Mouse (Mus musculus) frontal cortex, adult 2 months (tissue): ENCODE measurements around the gene Creb3. TPM values are rescaled to one million over a fixed set of nuclear protein-coding genes. Genes with fewer than 3 reads are reported as not detected.
"Not testable (repeated sequence)": the region's sequence is repeated elsewhere in the genome, so short reads cannot be mapped to it uniquely, and the experiment has no call there.

Experiments used
- DNase-seq, 2 experiments: peaks; one replicate each; pipeline ENCODE4 v3.0.0; 2022; ENCODE audit warnings: low spot score in 1 of 2; ENCODE audit errors: extremely low spot score in 1 of 2
- polyA plus RNA-seq: library from polyadenylated mRNA; depleted of rRNA; stranded (reverse); fragments of >200 nt; gene quantifications from 2 replicates; pipeline ENCODE4 v1.2.3, GENCODE M21; 2012; rRNA removed

Creb3 gene
- 59.9 and 78.4 TPM in 2 replicates for polyA plus RNA-seq

- DNase-seq: peak; percentile 94 to 98
These were observed at the start of gene Creb3, which contains the start of gene Tln1 for GRCm38 (mm10) chr4:43561997-43562768. TSS of gene Creb3 (plus strand) at chr4:43562332. TSS of gene Tln1 (minus strand) at chr4:43562691.

DNA sequence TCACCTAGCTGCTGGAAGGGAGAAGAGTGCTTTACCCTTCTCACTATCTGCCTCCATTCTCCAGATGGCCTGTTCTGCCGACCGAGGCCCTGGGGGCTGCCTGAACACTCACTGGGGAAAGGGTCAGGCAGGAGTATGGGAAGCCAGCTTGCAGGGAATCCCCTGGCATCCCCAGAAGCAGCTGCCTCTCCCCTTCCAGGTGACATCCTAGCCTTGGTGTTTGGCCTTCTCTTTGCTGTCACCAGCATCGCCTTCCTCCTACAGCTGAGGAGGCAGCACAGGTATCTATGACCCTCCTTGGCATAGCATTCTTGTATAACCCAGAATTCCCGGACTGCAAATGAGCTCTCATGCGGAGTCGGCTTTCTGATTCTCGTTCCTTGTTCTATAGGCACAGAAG, 49.5 kb upstream of the Creb3 start:
- DNase-seq: no peak

- no peak for DNase-seq
These were observed 48.8 kb upstream of the Creb3 start for GRCm38 (mm10) chr4:43513300-43513699.

- no peak for DNase-seq
These were observed 48.3 kb upstream of the Creb3 start for GRCm38 (mm10) chr4:43513791-43514190.

DNA sequence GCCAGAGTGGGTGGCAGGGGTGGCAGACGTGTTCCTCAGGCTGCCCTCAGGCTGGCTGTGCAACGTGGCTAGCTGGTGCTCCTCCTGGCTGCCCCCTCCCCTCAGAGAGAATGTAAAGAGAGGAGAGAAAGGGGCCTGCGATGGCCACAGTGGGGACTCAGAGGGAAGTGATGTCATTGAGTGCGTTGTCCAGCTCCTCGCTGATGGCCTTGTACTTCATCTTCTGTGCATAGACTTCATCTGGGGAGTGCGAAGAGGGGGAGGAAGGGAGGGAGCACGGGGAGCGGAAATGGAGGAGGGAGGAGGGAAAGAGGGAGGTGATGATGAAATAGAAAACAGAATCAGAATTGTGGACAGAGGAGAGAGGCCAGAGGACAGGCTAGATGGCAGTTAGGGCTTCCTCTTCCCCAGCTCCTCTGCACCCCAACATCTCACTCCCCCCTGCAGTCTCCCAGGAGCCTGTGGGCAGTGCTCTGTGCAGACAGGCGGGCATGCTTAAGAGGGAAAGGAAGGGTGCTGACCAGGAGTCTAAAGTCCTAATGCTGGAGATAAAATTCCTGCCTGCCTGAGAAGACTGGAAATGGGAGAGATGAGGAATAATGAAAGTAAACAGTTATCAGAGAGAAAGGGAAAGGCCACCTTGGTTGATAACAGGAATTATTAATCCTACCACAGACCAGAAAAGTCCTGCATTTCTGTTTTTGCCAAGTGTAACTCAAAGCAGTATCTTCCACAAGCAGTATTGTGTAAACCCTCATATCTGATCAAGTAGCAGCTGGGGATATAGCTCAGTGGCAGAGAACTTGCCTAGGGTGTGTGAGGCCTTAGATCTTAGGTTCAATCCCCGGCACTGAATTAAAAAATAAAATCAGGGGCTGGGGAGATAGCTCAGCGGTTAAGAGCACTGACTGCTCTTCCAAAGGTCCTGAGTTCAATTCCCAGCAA, 46.1 kb upstream of the Creb3 start:
- no peak for DNase-seq

DNA sequence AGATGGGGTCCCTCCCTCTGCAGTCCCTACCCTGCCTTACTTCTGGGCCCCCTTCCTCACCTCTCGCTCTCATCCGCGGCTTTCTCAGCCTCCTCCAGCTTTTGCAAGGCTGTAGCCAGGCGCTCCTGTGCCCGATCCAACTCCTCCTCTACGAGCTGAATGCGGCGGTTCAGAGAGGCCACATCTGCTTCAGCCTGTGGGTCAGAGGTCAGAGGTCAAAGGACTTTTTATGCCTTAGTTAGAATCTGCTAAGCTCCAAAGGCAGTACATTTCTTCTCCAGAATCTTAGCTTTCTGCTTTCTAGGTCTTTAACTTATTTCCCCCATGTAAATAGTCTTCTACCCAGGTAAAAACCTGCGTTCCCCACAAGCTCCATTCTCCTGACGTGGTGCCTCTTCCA, 42.6 kb upstream of the Creb3 start:
- no peak for DNase-seq

DNA sequence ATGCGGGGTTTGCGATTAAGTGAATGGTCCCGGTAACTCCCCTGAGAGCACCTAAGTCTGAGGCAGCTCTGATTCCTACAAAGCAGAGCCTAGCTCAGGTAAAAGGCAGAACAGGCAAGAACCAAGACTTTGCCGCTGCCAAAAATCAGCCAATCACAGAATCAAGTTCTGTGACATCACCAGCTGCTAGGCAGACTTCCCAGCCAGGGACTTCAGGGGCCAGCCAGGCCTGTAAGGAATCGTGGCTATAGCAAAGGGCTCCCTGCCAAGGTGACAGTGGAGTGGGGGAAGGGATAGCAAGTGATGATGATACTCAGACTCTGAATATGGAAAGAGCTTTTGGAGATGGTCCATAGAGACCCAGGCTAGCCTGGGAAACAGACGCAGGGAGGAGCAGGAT, 42.2 kb upstream of the Creb3 start:
- peak; percentile 76 to 95 for DNase-seq

DNA sequence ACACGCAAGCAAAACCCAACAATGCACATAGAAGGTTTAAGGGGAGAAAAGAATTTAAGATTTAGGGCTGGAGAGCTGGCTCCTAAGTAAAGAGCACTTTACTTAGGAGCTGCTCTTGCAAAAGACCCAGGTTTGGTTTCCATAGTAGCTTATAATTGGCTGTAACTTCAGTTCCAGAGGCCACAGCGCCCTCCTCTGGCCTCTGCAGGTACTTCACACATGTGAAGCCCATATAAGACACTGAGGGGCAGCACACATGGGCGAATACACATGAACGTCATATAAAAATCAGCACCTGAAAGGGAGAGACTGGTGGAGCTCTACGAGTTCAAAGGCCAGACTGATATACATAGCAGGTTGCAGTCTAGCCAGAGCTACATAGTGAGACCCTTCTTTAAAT, 34.3 kb upstream of the Creb3 start:
- no peak for DNase-seq

DNA sequence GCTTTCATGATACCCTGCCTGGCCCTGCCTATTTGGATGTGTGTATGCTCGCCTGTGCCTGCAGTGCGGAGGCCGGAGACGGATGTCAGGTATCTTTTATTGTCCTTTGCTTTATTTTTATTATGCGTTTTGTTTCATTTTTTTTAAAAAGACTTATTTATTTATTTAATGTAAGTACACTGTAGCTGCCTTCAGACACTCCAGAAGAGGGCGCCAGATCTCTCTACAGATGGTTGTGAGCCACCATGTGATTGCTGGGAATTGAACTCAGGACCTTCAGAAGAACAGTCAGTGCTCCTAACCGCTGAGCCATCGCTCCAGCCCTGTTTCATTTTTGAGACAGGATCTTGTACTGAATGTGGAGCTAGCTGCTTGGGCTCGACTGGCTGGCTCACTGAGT, 33.6 kb upstream of the Creb3 start:
- DNase-seq: no peak

- no peak for DNase-seq
These were observed 32.0 kb upstream of the Creb3 start for GRCm38 (mm10) chr4:43530081-43530501.

- peak; percentile 60 to 89 for DNase-seq
These were observed 31.6 kb upstream of the Creb3 start for GRCm38 (mm10) chr4:43530581-43530980.

DNA sequence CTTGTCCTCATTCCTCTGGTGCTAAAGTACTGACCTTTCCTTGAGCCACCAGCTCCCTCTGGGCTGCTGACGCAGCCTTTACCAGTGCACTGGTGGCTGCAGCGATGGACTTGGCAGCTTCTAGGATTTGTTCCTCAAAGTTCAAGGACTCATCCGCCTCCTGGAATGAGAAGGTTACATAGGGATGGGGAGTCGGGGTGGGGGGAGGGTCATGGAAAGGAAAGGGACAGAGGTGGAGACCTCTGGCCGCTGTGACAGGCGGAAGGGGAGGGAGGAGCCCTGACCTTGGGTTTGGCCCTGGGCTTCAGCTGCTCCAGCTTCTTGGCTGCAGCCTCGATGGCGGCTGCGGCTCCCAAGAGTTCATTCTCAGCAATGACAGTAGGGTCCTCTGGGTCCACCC, 28.9 kb upstream of the Creb3 start:
- no peak for DNase-seq

DNA sequence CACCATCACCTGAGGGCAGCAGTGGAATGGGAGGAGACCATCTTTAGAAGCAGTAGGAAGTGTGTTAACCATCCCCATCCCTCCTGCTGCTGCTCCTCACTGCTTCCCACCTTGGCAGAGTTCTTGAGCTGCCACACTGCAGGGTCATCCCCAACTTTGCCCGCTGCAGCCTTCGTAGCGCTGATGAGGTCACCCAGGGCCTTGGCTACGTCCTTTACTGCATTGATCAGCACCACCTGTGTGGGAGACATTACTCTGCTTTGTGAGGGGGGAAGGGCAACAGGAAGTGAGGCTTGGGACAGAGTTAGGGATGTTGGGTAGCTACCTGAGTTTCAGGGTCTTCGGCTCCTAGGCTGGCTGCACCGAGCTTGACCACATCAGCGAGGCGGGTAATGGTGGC, 26.5 kb upstream of the Creb3 start:
- no peak for DNase-seq

- DNase-seq: no peak
These were observed 26.1 kb upstream of the Creb3 start for GRCm38 (mm10) chr4:43536031-43536430.

DNA sequence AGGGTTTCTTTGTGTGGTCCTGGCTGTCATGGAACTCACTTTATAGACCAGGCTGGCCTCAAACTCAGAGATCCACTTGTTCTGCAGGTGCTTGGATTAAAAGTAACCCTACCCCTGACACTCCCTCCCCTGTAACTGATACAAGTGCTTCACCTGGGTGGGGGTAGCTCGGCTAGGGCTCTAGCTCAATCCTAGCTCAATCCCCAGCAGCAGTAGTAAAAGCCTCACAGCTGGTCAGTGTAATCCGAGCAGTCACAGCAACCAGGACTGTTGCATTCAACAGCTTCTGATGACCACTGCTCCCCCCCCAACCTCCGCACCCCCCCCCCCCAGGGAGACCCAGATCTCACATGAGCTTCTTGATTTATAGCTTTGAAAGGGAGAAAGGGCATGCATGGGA, 20.1 kb upstream of the Creb3 start:
- no peak for DNase-seq

DNA sequence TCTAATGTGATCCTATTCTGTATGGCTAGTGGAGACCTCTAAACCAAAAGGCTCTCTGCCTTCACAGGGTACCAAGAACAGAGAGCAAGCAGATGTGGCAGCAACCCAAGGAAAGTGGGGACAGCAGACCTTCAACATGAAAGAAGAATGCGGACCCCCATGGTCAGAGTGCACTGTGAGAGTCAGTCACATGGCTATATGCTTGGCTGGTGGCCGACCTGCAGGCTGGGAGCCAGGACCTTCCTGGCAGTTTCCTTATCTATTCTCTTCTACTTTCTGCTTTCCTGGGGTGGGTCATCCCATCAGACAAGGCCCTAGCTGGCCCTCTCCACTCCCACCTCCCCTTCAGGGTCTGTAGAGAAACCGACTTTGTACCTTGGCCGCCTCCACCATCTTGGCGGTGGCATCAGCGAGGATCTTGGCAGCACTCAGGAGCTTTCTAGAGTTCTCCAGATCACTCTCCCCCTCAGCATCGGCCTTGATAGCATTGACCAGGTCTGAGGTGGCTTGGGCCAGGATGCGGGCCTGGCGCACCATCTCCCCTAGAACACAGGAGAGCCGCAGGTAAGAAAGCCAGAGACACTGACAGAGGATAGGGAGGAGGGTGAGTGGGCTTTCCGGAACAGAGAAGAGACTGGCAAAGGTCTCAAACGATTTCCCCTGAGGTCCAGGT, 15.6 kb upstream of the Creb3 start:
- DNase-seq: no peak

DNA sequence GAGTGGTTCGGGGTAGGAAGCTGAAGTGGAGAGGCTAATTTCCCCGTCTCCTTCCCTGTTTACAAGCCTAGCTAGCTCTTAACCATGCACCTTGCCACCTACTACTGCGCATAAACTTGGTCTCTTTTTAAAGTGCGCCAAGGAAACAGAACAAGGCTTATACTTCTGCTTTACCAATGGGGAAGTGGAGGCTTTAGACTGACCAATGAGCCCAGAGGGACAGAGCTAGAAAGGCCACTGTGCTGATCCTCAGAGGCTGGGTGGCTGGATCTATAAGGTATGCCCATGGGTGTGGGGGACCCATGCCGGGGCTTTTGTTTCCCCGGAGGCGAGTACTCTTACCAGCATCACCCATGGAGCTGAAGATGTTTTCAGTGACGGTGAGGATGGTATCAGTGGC, 15.0 kb upstream of the Creb3 start:
- no peak for DNase-seq

- DNase-seq: no peak
These were observed 13.1 kb upstream of the Creb3 start for GRCm38 (mm10) chr4:43549055-43549454.

DNA sequence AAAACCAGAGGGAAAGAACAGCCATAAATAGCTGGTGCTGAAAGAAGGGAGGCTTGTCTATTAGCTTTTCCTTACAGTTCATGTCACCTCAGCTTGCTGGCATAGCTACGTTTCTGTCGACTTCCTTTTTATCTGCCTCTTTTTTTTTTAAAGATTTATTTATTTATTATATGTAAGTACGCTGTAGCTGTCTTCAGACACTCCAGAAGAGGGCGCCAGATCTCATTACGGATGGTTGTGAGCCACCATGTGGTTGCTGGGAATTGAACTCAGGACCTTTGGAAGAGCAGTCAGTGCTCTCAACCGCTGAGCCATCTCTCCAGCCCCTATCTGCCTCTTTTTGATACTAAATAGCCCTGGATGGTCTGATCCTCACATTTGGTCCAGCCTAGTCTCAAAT, 10.3 kb upstream of the Creb3 start:
- not testable (repeated sequence) for DNase-seq

- DNase-seq: peak; percentile 80 to 84
These were observed 9.7 kb upstream of the Creb3 start for GRCm38 (mm10) chr4:43552437-43552836.

DNA sequence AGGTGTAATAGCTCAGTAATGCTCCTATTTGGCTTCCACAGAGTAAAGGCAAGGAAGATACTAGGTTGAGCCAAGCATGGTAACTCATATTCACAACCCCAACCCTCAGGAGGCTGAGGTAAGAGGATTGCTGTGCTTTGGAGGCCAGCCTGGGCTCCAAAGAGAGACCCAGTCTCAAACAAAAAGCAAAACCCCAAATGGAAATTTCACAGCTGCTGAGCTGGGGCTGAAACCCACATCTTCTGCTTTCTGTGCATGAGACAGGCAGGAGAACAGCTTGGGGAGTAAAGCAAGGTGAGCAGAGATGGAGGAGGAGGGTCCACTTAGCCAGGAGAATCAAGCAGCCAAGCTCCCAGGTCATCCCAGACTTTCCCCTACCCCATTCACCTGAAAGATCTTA, 8.2 kb upstream of the Creb3 start:
- DNase-seq: no peak
